Mouse (Mus musculus) ES-Bruce4 (cell line): ENCODE data around the gene Arfgap1.
A peak's percentile ranks its signal among the peaks of the same experiment; 100 is the strongest.

ENCODE experiments used
- CTCF ChIP-seq: IDR thresholded peaks from one replicate; pipeline ENCODE4 v1.8.1; 2011; ENCODE audit warnings: low read depth, low read length
- EP300 ChIP-seq: IDR thresholded peaks from 2 replicates; pipeline ENCODE4 v1.6.1; 2011; ENCODE audit warnings: low read depth, low read length; ENCODE audit not compliant: insufficient read depth
- POLR2A ChIP-seq: IDR thresholded peaks from one replicate; pipeline ENCODE4 v1.8.1; 2011; ENCODE audit warnings: low read length; ENCODE audit not compliant: insufficient read depth

DNA sequence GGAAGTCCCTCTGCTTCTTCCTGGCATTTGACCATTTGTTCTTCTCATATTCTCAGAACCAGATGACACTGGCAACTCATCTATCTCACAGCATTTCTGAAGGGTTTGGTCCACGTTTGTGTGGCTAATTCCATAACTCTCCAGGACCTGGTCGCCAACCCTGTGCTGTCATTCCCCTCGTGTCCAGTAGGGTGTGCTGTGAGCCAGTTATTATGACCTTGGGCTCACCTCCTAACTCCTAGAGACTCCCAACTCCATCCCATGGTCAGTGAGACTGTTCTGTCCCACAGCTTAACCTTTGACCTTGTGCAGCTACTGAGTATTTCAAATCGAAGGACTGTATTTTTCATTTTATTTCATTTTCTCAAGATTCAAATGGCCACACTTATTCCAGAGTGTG, 41.8 kb upstream of the Arfgap1 start:
- peak; percentile 94 for TF ChIP-seq CTCF
- no peak for TF ChIP-seq EP300
- no peak for TF ChIP-seq POLR2A
